Comparison of ENCODE assay signal across 8 mouse cellular contexts in the genomic region with DNA sequence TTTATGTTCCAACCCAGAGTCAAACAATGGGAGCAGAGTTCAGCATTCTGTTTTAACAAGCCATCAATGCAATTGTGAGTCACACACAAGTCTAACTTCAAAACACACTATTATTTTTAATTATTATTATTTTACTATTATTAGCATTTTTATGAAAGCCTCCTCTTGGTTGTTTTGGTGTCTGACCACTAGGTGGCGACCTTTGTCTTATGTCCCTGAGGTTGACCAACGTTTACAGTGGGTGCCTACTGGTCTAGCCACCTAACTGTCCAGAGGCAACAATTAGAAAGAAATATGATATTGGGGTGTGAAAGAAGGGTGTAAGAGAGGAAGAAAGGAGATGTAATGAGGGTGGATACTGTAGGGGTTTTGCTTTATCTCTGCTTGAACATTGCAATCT.
DNase-seq lines count a peak whose midpoint lies in the region; ATAC-seq and TF ChIP-seq lines count a peak whose summit lies in the region.
"Had no signal": no experiment of that assay in that cellular context is flagged by ENCODE, and none has a peak within 500 bp of the region (broad histone marks: within the 10 kb centered on the region; RNA-seq: fewer than 3 reads in every experiment).

No protein-coding gene starts in this region.

- no peak overlapping the region for H3K4me3 ChIP-seq in kidney, adult 2 months (ENCODE audit: insufficient read depth, low read depth, low read length)
- no peak overlapping the region for H3K4me3 ChIP-seq in kidney, embryonic 16.5 days (ENCODE audit: low read length)
- H3K4me3 ChIP-seq: myocyte had no signal

- 4% methylated on average over 2 of the region's 2 CpGs for WGBS in kidney, adult 2 months
- 9% methylated on average over 2 of the region's 2 CpGs for WGBS in kidney, embryonic 16.5 days

- H3K9me3 ChIP-seq in kidney, embryonic 16.5 days (ENCODE audit: low read length): no peaks in the 10 kb centered on the region

- H3K9ac ChIP-seq in kidney, embryonic 16.5 days (replicated peaks; ENCODE audit: low read length): no peak overlapping the region

- no peaks in the 10 kb centered on the region for H3K27me3 ChIP-seq in kidney, adult 2 months (replicated peaks; ENCODE audit: control insufficient read depth, insufficient read depth, low read length)
- no peaks in the 10 kb centered on the region for H3K27me3 ChIP-seq in kidney, embryonic 16.5 days (ENCODE audit: insufficient read depth, low read length)

- TF ChIP-seq POLR2A in kidney, adult 2 months (IDR thresholded peaks at IDR 0.05; ENCODE audit: low read depth, low read length): no peak

- intact Hi-C loops in heart, postnatal 36 days (cut with DNase I): loop anchor here (5.0 to 10.0 kb wide), 4 partner anchors 172 to 498 kb away; no protein-coding TSS in a partner anchor

- TF ChIP-seq CTCF in kidney, adult 2 months (conservative IDR thresholded peaks at IDR 0.05; ENCODE audit: insufficient read depth, insufficient read length, low read depth, low read length): peak; percentile 39

- H3K36me3 ChIP-seq in kidney, adult 2 months (ENCODE audit: control insufficient read depth, insufficient read depth, low read length): no peaks in the 10 kb centered on the region
- no peaks in the 10 kb centered on the region for H3K36me3 ChIP-seq in kidney, embryonic 16.5 days (ENCODE audit: insufficient read depth, low read length)

- no peaks in the 10 kb centered on the region for H3K4me1 ChIP-seq in kidney, adult 2 months (ENCODE audit: control insufficient read depth, insufficient read depth, low read length)
- H3K4me1 ChIP-seq in kidney, embryonic 16.5 days (ENCODE audit: insufficient read depth, low read length): no peaks in the 10 kb centered on the region

- H3K4me2 ChIP-seq in kidney, embryonic 16.5 days (replicated peaks; ENCODE audit: low read depth, low read length): no peak overlapping the region

- no peak overlapping the region for H3K27ac ChIP-seq in kidney, adult 2 months (ENCODE audit: insufficient read depth, low read depth, low read length)
- H3K27ac ChIP-seq in kidney, embryonic 16.5 days (ENCODE audit: low read length): no peak overlapping the region

- no peak for ATAC-seq in kidney, embryonic 16.5 days (ENCODE audit: low FRiP score, low TSS enrichment)
- ATAC-seq in megakaryocyte-erythroid progenitor cell, adult 5-6 weeks (replicated peaks; ENCODE audit: low FRiP score, low TSS enrichment, poor library complexity, severe bottlenecking): no peak
- ATAC-seq in inflammation-experienced regulatory T-cells, adult 6 months: no peak

- peak; percentile 9 for DNase-seq in kidney, adult 2 months
- DNase-seq in A20 (ENCODE audit: low read depth, low spot score): peak; percentile 12
- peak; percentile 0 for DNase-seq in Muller cell, postnatal 12 days (ENCODE audit: inconsistent ontology term)
- DNase-seq in heart, postnatal 36 days: peak; percentile 15 to 20
